ENCODE assay signal across 35 mouse cellular contexts in the genomic region with DNA sequence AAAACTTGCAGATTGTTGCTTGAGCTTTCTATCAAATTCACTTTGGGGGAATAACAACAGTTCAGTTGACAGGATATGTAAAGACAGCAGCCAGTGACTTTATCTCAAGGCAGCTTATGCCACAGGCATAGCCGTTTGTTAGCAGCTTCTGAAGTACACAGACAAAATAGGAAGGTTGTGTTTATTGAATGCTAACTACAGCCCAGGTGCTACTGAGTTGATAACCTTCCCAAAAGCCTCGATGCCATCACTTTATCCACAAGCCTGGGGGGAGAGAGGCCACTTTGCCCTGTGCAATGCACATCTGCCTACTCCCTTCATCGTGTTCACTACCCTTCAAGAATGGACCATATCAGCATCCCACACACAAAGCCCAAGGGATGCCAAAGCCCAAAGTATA. TPM values are rescaled to one million over a fixed set of nuclear protein-coding genes. Genes with fewer than 3 reads are reported as not detected.
"Had no signal": no experiment of that assay in that cellular context is flagged by ENCODE, and none has a peak within 500 bp of the region (broad histone marks: within the 10 kb centered on the region; RNA-seq: fewer than 3 reads in every experiment).

No protein-coding gene starts in this region.

- H3K9ac ChIP-seq: embryonic facial prominence, embryonic 12.5 days; embryonic facial prominence, embryonic 13.5 days; embryonic facial prominence, embryonic 15.5 days; forebrain, embryonic 13.5 days; forebrain, embryonic 15.5 days; forebrain, postnatal 0 days had no signal

- DNase-seq: cerebellum, adult 2 months; cerebellum, adult 8-10 months; cerebellum, adult 9-10 months; cerebellum, adult 9-11 months; cerebellum, postnatal 10 days; cerebellum, postnatal 14 days; cerebellum, postnatal 25 days; cerebellum, postnatal 36 days; embryo, embryonic 11 days; forebrain, postnatal 0 days; gastrocnemius, adult 2 months; gastrocnemius, postnatal 10 days; gastrocnemius, postnatal 14 days; gastrocnemius, postnatal 25 days; gastrocnemius, postnatal 36 days; heart, adult 11 months; heart, adult 18-20 months; heart, adult 2 months had no signal

- H3K4me3 ChIP-seq: embryonic facial prominence, embryonic 10.5 days; embryonic facial prominence, embryonic 12.5 days; embryonic facial prominence, embryonic 13.5 days; embryonic facial prominence, embryonic 15.5 days; erythroblast, embryonic 14.5 days; forebrain, embryonic 10.5 days; forebrain, embryonic 13.5 days; forebrain, embryonic 15.5 days; gastrocnemius, adult 2 months; heart, adult 2 months had no signal

- ATAC-seq: forebrain, embryonic 13.5 days; forebrain, embryonic 14.5 days; forebrain, embryonic 15.5 days; forebrain, embryonic 16.5 days; forebrain, postnatal 0 days had no signal

- H3K4me2 ChIP-seq: embryonic facial prominence, embryonic 12.5 days; embryonic facial prominence, embryonic 13.5 days; embryonic facial prominence, embryonic 15.5 days; forebrain, embryonic 13.5 days; forebrain, embryonic 15.5 days had no signal

- H3K4me1 ChIP-seq: embryonic facial prominence, embryonic 12.5 days; embryonic facial prominence, embryonic 15.5 days; forebrain, embryonic 10.5 days; forebrain, embryonic 13.5 days; forebrain, embryonic 15.5 days had no signal

- H3K9me3 ChIP-seq: embryonic facial prominence, embryonic 10.5 days; embryonic facial prominence, embryonic 12.5 days; embryonic facial prominence, embryonic 13.5 days; embryonic facial prominence, embryonic 15.5 days; forebrain, embryonic 10.5 days; forebrain, embryonic 15.5 days had no signal

- H3K36me3 ChIP-seq: embryonic facial prominence, embryonic 10.5 days; embryonic facial prominence, embryonic 12.5 days; embryonic facial prominence, embryonic 13.5 days; embryonic facial prominence, embryonic 15.5 days; forebrain, embryonic 10.5 days; forebrain, embryonic 15.5 days had no signal

- H3K27ac ChIP-seq: embryonic facial prominence, embryonic 10.5 days; embryonic facial prominence, embryonic 12.5 days; embryonic facial prominence, embryonic 13.5 days; embryonic facial prominence, embryonic 15.5 days; forebrain, embryonic 10.5 days; forebrain, embryonic 13.5 days; forebrain, embryonic 15.5 days; gastrocnemius, adult 2 months; heart, adult 2 months had no signal

- H3K27me3 ChIP-seq: embryonic facial prominence, embryonic 12.5 days; embryonic facial prominence, embryonic 13.5 days; embryonic facial prominence, embryonic 15.5 days; forebrain, embryonic 13.5 days; forebrain, embryonic 15.5 days had no signal

RNA-seq across cellular contexts. Expression of a gene that starts 20.3 kb away (rescaled TPM):
- total RNA-seq: forebrain, postnatal 0 days; gastrocnemius, adult 18-20 months; gastrocnemius, adult 2 months; gastrocnemius, adult 8-10 months; gastrocnemius, postnatal 14 days; gastrocnemius, postnatal 25 days; gastrocnemius, postnatal 36 days; granulocyte monocyte progenitor cell, adult 5-6 weeks; heart, adult 18-20 months; heart, adult 2 months; heart, adult 8-10 months had no signal
- polyA plus RNA-seq: cerebellum, adult 2 months; embryonic facial prominence, embryonic 10.5 days; embryonic facial prominence, embryonic 11.5 days; embryonic facial prominence, embryonic 12.5 days; embryonic facial prominence, embryonic 13.5 days; embryonic facial prominence, embryonic 15.5 days; forebrain, embryonic 10.5 days; forebrain, embryonic 11.5 days; forebrain, embryonic 16.5 days; forebrain, postnatal 0 days; frontal cortex, adult 2 months; heart, adult 2 months had no signal
